Mouse (Mus musculus): Measurements from ENCODE around the gene Uba1.

Uba1 gene

GRCm38 (mm10) chrX:20658026-20658652 lies at the start of gene Uba1:
Uba1 (plus strand) TSS chrX:20658326.
- peak; percentile 81 for DNase-seq (ENCODE audit: inconsistent ontology term)

- DNase-seq (ENCODE audit: inconsistent ontology term), result no peak
Measured at GRCm38 (mm10) chrX:20608500-20608899, 49.6 kb upstream of the Uba1 start.

- DNase-seq (ENCODE audit: inconsistent ontology term), result no peak
Measured at GRCm38 (mm10) chrX:20616861-20617175, 41.3 kb upstream of the Uba1 start.

DNA sequence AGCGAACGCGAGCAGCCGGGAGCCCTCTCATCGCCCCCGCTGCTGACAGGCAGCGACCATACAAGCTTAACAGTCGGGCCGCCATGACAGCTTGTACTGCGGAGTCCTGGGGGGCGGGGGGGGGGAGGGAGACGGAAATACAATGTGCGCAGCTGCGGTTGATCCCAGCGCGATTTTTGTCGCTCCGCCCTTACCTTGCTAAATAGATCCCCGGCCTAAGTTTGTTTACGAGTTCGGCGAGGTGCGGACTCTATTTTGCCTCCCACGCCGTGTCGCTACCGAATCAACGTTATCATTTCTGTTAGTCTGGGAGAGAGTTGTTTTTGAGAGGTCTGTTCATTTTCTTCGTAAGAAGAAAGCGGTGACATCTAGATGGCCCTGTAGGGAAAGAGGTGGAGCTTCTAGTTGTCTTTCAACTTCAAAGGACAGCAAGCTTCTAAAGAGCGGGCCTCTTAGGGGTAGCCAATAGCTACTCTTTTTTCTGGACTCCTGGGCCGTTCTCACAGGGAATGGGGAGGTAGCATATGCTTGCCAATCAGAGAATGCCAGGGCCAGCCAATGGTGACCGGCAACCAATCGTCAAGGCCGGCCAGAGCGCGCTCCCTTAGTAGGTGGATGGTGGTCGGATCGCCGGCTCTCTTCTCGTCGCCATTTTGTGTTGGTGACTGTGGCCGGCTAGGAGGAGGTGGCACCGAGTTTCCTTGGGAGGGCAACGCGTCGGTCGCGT lies 40.8 kb upstream of the Uba1 start, which contains the start of the genes Rbm10 and Ndufb11:
Gene Rbm10, plus strand, starts transcription at position 328 of the 727 bp plus-strand sequence.
Gene Ndufb11, minus strand, starts transcription at position 444 of the 727 bp plus-strand sequence.
- DNase-seq (ENCODE audit: inconsistent ontology term), result peak; percentile 85

GRCm38 (mm10) chrX:20617903-20618399 lies 40.2 kb upstream of the Uba1 start:
- DNase-seq (ENCODE audit: inconsistent ontology term), result no peak

GRCm38 (mm10) chrX:20638141-20638540 lies 20.0 kb upstream of the Uba1 start:
- DNase-seq (ENCODE audit: inconsistent ontology term), result no peak

DNA sequence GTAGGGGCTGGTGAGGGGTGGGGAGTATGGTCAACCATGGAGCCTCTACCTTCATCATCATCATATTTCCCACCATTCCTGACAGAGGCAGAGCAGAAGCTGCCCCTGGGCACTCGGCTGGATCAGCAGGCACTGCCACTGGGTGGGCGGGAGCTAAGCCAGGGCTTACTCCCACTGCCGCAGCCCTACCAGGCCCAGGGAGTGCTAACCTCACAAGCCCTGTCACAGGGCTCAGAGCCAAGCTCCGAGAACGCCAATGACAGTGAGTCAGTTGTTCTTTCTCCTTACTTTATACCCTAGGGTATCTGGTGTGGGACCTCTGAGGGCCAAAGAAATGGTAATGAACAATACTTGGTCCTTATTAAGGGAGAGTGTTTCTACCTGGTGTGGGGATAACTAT lies 13.3 kb upstream of the Uba1 start:
- no peak for DNase-seq (ENCODE audit: inconsistent ontology term)

DNA sequence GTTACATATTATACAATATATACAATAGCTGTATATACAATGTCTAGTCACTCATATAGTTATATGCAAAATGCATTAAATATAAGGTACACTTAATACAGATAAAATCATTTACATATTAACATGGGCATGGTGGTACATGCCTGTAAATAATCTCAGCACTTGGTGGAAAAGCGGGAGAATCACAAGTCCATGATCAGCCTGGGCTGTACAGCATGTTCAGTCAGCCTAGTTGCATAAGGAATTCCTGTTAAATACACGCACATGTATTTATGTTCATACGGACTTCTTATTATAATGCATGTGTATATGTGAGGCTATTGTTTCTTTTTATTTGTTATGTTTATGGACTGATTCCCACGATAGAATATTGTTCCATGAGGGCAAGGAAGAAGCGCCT lies 533 bp upstream of the Uba1 start:
- DNase-seq (ENCODE audit: inconsistent ontology term), result no peak

DNA sequence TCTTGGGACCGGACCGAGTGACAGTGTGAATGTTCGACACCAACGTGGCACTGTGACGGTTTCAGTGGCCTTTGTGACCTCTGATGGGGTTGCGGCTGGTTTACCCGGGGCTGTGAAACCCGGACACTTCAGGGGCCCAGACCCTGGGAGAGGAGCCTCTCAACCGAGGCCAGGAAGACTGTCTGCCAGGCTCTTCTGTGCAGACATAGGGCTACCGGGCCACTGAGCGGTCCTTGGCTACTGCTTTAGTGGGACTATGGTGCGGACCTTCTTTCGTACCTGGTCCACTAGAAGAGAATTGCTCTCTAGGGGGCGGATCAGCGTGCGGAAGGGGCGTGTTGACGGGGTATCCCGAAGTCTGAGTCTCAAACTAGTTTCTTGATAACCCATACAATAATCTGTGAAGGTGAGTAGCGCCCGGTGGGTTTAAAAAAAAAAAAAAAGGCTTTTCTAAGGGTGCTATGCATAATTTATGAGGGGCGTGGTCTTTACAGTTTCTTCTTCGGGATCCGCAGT lies 823 bp downstream of the Uba1 start:
- no peak for DNase-seq (ENCODE audit: inconsistent ontology term)

DNA sequence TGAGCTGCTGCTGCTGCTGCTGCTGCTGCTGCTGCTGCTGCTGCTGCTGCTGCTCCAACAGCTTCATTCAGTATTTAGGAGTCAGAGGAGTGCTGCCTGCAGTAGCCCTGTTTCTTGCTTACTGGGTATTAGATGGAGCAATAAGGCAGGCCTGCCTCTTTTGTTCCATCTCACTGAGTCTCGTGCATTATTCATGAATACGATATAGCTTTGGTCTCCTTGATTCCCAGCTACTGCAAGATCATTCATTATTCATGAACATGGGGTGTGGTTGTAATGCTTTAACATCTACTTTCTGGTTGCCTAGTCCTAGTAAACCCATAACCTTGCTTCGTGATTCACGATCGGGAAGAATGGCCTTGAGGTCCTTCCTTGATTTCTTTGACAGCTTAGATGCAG lies 4.2 kb downstream of the Uba1 start:
- no peak for DNase-seq (ENCODE audit: inconsistent ontology term)

- DNase-seq (ENCODE audit: inconsistent ontology term), result peak; percentile 89
Measured at GRCm38 (mm10) chrX:20662716-20663443, 4.8 kb downstream of the Uba1 start.

DNA sequence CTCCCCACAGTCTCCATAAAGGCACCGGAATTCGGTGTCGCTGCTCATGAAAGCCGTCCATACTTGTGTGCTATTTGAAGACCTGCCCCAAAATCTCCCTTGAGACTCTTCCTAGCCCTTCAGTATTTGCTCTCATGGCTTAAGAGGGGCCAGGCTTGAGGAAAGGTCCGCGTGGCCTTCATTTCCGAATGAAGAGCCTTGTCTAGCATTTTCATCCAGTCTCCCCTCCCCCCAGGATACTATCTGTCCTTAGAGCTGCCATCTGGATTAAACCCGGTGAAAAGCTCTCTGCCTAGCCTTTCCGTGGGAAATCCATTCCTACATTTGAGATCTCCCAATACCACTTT lies 5.3 kb downstream of the Uba1 start:
- DNase-seq (ENCODE audit: inconsistent ontology term), result peak; percentile 5

DNA sequence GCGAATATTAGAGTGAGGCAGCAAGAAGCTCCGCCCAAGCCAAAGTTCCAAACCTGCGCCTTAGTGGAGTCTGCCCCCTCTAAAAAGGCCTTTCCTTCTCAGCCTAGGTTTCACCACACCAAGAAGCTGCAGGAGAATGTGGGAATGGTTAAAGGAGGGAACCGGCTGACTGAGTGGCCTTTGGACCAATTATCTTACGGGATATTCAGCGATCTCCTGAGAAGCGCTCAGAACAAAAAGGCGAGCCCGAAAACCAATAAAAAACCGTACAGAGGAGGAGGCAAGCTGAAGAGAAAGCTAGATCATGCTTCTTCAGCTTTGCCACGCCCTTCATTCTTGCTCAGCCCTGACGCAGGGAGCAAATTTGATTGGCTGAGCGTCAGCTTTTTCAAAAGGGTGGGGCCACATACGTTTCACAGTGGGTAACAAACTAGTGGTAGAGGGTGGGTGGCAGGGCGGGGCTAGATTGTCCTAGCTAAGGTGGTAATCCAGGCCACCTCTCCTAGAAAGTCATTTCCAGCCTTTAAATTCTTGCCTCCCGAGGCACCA lies 29.5 kb downstream of the Uba1 start, which contains the start of gene Cdk16:
Gene Cdk16, plus strand, starts transcription at position 436 of the 549 bp plus-strand sequence.
- DNase-seq (ENCODE audit: inconsistent ontology term), result peak; percentile 92

GRCm38 (mm10) chrX:20688068-20688547 lies 30.0 kb downstream of the Uba1 start:
- peak; percentile 93 for DNase-seq (ENCODE audit: inconsistent ontology term)

DNA sequence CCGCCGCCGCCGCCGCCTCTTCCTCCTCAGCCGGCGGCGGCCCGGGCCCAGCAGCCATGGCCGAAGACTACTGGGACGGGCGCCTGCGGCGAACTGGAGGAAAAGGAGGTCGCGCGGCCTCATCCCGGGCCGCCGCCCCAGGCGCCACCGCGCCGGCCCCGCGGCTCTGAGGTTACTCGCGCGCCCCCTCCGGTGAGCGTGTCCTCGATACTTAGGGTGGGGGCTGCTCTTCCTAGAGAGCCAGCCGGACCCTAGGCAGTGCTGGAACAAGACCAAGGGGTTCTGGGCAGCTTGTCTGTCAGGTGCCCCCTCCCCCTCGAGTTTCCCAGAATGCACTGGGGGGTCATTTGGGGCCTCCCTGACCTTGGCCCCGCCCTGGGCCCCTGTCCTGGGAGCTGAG lies 30.5 kb downstream of the Uba1 start:
- DNase-seq (ENCODE audit: inconsistent ontology term), result peak; percentile 79

DNA sequence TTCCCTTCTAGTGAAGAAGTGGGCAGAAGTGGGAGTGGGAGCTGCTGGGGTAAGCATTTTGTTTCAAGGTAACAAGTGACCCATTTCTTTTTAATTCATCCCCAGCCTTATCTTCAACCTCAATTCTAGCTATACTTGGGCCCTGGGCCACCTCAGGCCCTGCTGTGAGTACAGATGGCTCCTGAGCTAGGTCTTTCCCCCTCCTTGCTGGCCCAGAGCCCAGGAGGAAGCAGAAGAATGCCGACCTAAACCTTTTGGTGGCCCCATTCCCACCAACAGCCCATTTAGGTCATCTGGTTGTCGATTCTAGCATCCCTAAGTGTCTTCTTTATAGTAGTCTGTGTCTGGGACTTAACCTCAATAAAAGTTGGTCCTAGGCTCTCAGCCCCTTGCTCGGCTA lies 33.4 kb downstream of the Uba1 start:
- DNase-seq (ENCODE audit: inconsistent ontology term), result no peak

DNA sequence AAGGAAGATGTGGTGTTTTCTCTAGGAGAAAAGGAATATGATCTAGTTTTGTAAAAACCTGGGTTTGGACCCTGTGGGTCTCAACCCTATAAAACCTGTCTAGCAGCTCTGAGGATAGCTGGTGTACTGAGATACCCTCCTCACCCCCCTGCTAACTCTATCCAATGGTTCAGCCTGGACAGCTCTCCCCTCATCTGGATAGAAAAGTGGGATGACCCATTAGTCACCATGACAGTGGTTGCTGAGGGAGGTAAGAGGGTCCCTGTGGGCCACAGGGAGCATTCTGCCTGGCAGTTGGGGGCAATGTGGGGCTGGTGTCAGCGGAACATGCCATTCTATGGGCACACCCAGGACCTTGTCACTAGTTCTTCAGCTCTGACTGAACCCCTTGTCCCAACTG lies 34.5 kb downstream of the Uba1 start:
- DNase-seq (ENCODE audit: inconsistent ontology term), result no peak

DNA sequence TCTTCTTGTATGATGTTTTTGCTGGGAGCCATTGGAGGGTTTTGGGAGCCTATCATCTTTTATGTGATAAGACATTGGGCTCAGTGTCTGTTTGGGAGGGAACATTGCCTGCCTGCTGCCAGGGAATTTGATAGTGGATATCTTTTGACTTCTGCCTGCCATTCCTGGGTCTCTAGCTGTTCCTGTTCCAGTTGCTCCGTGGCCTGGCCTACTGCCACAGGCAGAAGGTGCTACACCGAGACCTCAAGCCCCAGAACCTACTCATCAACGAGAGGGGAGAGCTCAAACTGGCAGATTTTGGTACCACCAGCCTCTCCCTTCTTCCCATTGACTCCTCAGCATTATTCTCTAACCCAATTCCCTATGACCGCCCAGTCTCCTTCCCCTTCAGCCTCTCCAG lies 37.7 kb downstream of the Uba1 start:
- no peak for DNase-seq (ENCODE audit: inconsistent ontology term)

DNA sequence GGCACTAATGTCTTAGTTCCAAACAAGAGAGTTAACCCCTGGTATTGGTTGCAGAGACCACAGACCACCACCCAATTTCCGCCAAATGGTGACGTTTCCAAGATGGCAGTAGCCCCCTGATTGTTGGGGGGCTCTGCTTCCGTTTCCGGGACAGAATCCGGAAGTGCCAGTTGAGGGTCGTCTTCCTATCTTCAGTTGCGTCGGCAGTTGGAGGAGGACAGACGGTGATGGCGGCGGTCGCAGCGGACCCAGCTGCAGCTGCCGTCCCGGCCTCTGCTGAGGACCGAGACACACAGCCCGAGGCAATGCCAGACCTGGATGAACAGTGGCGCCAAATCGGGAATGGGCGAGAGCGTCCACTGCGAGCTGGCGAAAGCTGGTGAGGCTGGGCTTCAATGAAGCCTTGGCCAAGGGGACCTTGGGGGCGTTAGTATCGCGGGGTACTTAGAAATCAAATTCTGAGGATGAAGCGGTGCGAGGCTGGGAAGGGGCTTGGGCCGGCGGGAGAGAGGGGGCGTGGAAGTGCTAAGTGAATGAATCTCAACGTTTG lies 45.7 kb downstream of the Uba1 start, which contains the start of gene Usp11:
Gene Usp11, plus strand, starts transcription at position 166 of the 550 bp plus-strand sequence.
- DNase-seq (ENCODE audit: inconsistent ontology term), result no peak

DNA sequence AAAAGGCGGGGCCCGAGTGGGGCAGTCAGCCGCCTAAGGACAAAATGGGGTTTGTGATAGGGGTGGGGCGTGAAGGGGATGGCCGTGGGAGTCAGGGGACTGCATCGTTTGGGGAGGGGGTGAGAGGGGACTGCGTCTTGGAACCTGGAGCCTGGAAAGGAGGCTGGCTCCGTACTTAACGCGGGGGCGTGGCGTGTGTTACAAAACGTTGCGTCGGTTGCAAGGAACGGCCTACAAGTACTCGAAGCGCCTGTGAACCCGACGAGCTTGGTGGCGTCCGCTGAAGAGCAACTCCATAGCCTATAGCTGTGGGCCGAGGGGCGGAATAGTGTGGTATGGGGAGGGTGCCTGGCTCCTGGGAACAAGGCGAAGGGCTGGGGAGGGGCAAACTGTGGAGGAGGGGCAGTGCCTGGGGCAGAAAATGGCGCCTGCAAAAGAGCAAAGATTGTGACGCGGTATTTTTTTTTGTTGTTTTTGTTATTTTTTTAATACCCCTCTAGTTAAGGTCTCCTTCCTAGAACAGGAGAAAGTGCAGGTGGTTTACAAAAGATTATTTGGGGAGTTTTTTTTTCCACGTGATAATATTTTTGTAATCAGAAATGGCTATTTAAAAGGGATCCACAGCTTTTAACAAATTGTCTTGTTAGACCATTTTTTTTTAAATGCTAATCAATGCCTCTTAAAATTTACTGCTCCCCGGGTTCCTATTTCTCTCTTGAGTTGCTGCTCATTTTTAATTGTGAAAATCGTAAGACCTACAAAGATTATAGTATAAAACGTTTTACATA lies 46.4 kb downstream of the Uba1 start:
- DNase-seq (ENCODE audit: inconsistent ontology term), result peak; percentile 87

- DNase-seq (ENCODE audit: inconsistent ontology term), result no peak
Measured at GRCm38 (mm10) chrX:20705083-20705402, 46.9 kb downstream of the Uba1 start.

All from Muller cell, postnatal 12 days (primary cell).